Mouse (Mus musculus): ENCODE measurements around the gene Tex19.2. TPM values are rescaled to one million over a fixed set of nuclear protein-coding genes. Genes with fewer than 3 reads are reported as not detected.

The Tex19.2 gene
- polyA plus RNA-seq, 1 experiment: not detected

DNA sequence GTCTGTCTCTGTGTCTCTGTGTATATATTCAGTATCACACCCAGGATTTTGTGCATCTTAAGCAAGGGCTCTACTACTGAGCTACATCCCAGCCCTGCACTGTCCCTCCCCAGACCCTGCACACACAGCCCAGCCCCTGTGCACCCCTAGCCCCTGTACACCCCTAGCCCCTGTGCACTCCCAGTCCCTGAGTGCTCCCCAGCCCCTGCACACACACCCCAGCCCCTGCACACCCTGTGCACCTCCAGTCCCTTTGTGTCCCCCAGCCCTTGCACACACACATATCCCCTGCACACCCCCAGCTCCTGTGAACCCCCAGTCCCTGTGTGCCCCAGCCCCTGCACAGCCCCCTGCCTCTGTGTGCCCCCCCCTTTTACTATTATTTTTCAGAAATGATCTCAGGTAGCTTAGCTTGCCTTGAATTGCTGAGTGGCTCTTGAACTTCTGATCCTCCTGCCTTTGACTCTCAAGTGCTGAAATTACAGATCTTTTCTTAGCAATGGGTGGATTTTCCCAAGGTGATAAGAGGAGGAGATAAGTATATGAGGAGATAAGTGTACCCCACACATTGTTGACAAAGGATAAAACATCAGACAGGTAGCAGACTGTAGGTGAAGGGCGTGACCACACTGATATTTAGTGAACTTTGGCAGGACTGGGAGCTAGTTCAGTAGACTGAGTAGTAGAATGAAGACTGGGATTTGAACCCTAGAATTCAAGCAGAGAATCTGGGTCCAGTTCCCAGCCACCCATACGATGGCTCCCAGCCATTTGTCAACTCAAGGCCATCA, 28.5 kb downstream of the Tex19.2 start:
- DNase-seq: no peak
- H3K27ac ChIP-seq (ENCODE audit: insufficient read depth, low read length): no peak overlapping the region
- no peak overlapping the region for H3K4me3 ChIP-seq (replicated peaks; ENCODE audit: insufficient read depth, low read depth, low read length)
- no peak for TF ChIP-seq POLR2A (IDR thresholded peaks at IDR 0.05; ENCODE audit: borderline replicate concordance, insufficient read depth, low read length)
- TF ChIP-seq CTCF (IDR thresholded peaks at IDR 0.05; ENCODE audit: borderline replicate concordance, insufficient read depth, low read depth, low read length): no peak
- WGBS: 93% methylated on average over 2 of the region's 2 CpGs
- H3K27me3 ChIP-seq (ENCODE audit: control insufficient read depth, insufficient read depth, low read length): no peaks in the 10 kb centered on the region
- H3K4me1 ChIP-seq (ENCODE audit: control insufficient read depth, insufficient read depth, low read length): no peaks in the 10 kb centered on the region

DNA sequence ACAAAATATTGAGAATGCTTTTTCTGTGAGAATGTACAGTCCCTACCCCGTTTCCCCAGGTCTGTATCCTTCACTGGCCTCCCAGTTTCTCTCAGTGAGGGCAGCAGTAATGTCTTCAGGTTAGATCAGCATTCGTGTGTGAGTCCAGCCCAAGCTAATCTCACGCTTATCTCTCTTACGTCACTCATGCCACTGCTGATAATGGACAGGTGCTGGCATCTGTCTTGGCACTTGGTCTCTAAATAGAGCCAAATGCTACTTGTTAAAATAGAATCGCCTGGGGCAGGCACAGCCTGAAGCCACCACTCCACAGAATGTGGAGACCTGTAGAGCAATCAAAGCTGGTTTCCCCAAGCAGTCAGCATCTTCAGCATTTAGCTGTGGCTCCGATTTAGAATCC, 29.5 kb downstream of the Tex19.2 start:
- no peaks in the 10 kb centered on the region for H3K27me3 ChIP-seq (ENCODE audit: control insufficient read depth, insufficient read depth, low read length)
- WGBS: 59% methylated on average over 6 of the region's 6 CpGs
- no peaks in the 10 kb centered on the region for H3K4me1 ChIP-seq (ENCODE audit: control insufficient read depth, insufficient read depth, low read length)
- H3K4me3 ChIP-seq (replicated peaks; ENCODE audit: insufficient read depth, low read depth, low read length): no peak overlapping the region
- no peak for DNase-seq
- TF ChIP-seq POLR2A (IDR thresholded peaks at IDR 0.05; ENCODE audit: borderline replicate concordance, insufficient read depth, low read length) (no peak), CTCF (IDR thresholded peaks at IDR 0.05; ENCODE audit: borderline replicate concordance, insufficient read depth, low read depth, low read length) (no peak)
- H3K27ac ChIP-seq (ENCODE audit: insufficient read depth, low read length): no peak overlapping the region

DNA sequence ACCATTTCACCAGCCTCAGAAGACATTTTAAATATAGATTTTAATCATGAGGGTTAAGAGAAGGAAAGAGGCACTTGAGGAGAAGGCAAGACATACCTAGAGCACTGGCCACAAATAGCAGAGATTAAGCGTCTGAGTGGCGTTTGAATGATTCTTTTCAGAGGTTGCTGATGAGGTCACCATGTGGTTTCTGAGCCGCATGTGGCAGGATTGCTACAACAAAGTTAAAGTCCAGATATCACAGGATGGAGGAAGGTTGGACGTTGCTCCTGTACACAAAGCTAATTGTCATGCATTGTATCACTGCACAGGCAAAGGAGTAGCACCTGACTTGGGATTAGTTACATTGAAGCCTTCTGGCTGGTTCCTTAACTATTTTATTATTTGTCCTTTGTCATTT, 32.2 kb downstream of the Tex19.2 start:
- Histone ChIP-seq H3K4me1 (ENCODE audit: control insufficient read depth, insufficient read depth, low read length) (no peaks in the 10 kb centered on the region), H3K27ac (ENCODE audit: insufficient read depth, low read length) (no peak overlapping the region), H3K27me3 (ENCODE audit: control insufficient read depth, insufficient read depth, low read length) (no peaks in the 10 kb centered on the region), H3K4me3 (replicated peaks; ENCODE audit: insufficient read depth, low read depth, low read length) (no peak overlapping the region)
- TF ChIP-seq CTCF (IDR thresholded peaks at IDR 0.05; ENCODE audit: borderline replicate concordance, insufficient read depth, low read depth, low read length): no peak
- TF ChIP-seq POLR2A (IDR thresholded peaks at IDR 0.05; ENCODE audit: borderline replicate concordance, insufficient read depth, low read length): no peak
- no peak for DNase-seq
- 75% methylated on average over 4 of the region's 4 CpGs for WGBS

DNA sequence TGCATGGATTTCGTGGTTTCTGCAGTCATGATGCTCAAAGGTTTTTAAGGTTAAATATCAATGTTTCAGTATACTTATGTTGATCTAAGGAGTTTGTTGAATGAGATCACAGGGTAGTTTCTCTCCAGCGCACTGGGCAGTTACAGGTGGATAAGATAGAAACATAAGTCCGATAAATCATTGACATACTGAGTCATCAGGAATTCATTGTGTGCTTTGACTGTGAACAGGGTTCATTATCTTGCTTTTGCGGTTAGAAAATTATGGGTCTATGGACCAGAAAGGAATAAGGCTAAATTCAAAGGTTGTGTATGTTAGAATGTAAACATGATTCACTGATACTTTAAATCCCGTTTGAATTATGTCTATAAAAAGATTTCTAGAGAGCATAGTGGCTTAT, 33.3 kb downstream of the Tex19.2 start:
- TF ChIP-seq CTCF (IDR thresholded peaks at IDR 0.05; ENCODE audit: borderline replicate concordance, insufficient read depth, low read depth, low read length) (no peak), POLR2A (IDR thresholded peaks at IDR 0.05; ENCODE audit: borderline replicate concordance, insufficient read depth, low read length) (no peak)
- WGBS: 82% methylated on average over 5 of the region's 5 CpGs
- H3K27me3 ChIP-seq (ENCODE audit: control insufficient read depth, insufficient read depth, low read length): no peaks in the 10 kb centered on the region
- DNase-seq: no peak
- no peak overlapping the region for H3K4me3 ChIP-seq (replicated peaks; ENCODE audit: insufficient read depth, low read depth, low read length)
- H3K4me1 ChIP-seq (ENCODE audit: control insufficient read depth, insufficient read depth, low read length): no peaks in the 10 kb centered on the region
- H3K27ac ChIP-seq (ENCODE audit: insufficient read depth, low read length): no peak overlapping the region

DNA sequence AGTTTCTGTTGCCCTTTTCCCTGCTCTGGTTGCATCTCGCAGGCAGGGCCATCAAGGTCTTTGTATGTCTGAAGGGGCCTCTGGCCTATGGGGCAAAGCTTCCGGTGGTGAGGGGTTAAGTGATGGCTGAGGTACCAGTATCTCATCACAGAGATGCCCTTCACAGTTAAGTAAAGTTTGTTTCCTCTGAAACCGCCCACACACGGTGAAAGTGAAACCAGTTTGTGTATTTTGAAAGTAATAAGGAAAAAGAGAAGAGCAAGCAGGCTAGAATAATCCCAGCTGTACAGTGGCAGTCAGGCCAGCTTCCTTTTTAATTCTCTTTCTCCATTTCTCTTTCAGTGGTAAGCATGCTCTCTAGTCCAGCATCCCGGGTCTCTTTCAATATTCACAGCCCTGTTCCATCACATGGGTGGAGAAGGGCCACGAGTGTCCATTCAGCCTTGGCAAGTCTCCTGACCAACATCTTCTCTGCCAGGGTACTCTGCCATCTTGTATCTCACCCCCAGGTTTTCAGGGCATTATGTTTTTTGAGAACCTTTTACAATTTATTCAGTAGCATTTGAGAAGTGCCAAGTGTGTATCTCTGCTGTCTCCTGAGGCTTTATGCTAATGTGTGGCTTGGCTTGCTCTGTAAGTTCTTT, 35.5 kb downstream of the Tex19.2 start:
- TF ChIP-seq CTCF (IDR thresholded peaks at IDR 0.05; ENCODE audit: borderline replicate concordance, insufficient read depth, low read depth, low read length): no peak
- TF ChIP-seq POLR2A (IDR thresholded peaks at IDR 0.05; ENCODE audit: borderline replicate concordance, insufficient read depth, low read length): no peak
- Histone ChIP-seq H3K27me3 (ENCODE audit: control insufficient read depth, insufficient read depth, low read length) (no peaks in the 10 kb centered on the region), H3K4me3 (replicated peaks; ENCODE audit: insufficient read depth, low read depth, low read length) (no peak overlapping the region), H3K4me1 (ENCODE audit: control insufficient read depth, insufficient read depth, low read length) (no peaks in the 10 kb centered on the region), H3K27ac (ENCODE audit: insufficient read depth, low read length) (no peak overlapping the region)
- no peak for DNase-seq
- WGBS: 68% methylated on average over 6 of the region's 6 CpGs

DNA sequence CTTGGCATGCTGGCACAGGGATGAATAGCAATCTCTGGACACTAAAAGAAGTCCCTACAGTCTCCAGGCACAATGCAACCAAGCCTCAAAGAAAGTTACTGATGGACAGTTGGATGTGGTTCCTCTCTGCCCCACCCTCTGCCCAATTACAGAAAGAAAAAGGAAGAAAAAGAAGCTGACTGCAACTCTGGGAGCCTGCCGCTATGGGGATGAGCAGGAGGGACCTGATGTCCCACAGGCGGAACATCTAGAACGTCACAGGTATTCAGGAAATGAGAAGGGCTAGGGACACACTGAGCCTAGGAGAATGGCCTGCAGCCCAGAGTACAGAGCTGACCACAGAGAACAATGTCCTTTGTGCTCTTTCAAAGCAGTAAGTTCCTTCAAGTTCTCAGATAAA, 36.2 kb downstream of the Tex19.2 start:
- Histone ChIP-seq H3K4me3 (replicated peaks; ENCODE audit: insufficient read depth, low read depth, low read length) (no peak overlapping the region), H3K4me1 (ENCODE audit: control insufficient read depth, insufficient read depth, low read length) (no peaks in the 10 kb centered on the region), H3K27ac (ENCODE audit: insufficient read depth, low read length) (no peak overlapping the region), H3K27me3 (ENCODE audit: control insufficient read depth, insufficient read depth, low read length) (no peaks in the 10 kb centered on the region)
- WGBS: 81% methylated on average over 3 of the region's 3 CpGs
- TF ChIP-seq CTCF (IDR thresholded peaks at IDR 0.05; ENCODE audit: borderline replicate concordance, insufficient read depth, low read depth, low read length) (no peak), POLR2A (IDR thresholded peaks at IDR 0.05; ENCODE audit: borderline replicate concordance, insufficient read depth, low read length) (no peak)
- no peak for DNase-seq

DNA sequence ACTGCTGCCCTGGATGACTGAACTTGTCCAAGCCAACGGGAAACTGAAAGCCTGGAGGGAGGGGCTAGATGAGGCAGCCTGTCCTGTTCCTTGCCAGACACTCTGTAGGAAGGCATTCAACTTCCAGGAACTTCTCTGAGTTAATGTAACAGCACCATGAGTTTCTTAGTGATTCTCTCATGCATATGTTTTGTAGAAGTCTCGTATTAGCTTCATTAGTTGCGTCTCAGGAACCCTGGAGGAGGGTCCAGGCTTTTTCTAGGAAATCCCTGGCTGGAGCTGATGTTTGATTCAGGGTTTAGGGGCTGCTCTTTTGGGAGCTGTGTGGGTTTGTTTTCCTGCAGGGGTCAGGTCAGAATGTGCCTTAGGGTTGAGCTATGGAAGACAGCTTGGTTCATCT, 37.4 kb downstream of the Tex19.2 start, which contains the start of gene Sectm1a:
Sectm1a (minus strand) TSS at position 101 of the 400 bp plus-strand sequence.
- 65% methylated on average over 3 of the region's 3 CpGs for WGBS
- no peaks in the 10 kb centered on the region for H3K27me3 ChIP-seq (ENCODE audit: control insufficient read depth, insufficient read depth, low read length)
- no peak within 1 kb of the TSS for H3K27ac ChIP-seq (ENCODE audit: insufficient read depth, low read length)

DNA sequence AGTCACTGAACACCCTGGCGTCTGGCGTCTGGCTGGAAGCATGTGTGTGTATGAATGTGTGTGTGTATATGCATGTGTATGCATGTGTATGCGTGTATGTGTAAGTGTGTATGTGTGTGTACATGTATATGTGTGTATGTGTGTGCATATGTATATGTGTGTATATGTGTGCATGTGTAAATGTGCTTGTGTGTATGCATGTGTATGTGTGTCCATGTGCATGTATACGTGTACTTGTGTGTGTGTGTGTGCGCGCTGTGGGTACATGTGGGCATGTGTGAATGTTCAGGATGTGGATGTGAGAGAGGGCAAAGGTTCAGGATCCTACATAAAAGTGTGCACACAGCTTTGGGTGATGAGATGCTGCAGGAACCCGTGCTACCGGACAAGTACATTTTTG, 38.1 kb downstream of the Tex19.2 start:
- TF ChIP-seq CTCF (IDR thresholded peaks at IDR 0.05; ENCODE audit: borderline replicate concordance, insufficient read depth, low read depth, low read length) (no peak), POLR2A (IDR thresholded peaks at IDR 0.05; ENCODE audit: borderline replicate concordance, insufficient read depth, low read length) (no peak)
- Histone ChIP-seq H3K27ac (ENCODE audit: insufficient read depth, low read length) (no peak overlapping the region), H3K4me3 (replicated peaks; ENCODE audit: insufficient read depth, low read depth, low read length) (no peak overlapping the region), H3K4me1 (ENCODE audit: control insufficient read depth, insufficient read depth, low read length) (no peaks in the 10 kb centered on the region), H3K27me3 (ENCODE audit: control insufficient read depth, insufficient read depth, low read length) (no peaks in the 10 kb centered on the region)
- 91% methylated on average over 8 of the region's 8 CpGs for WGBS
- DNase-seq: no peak

More for the DNA sequence above, 37.4 kb downstream of the Tex19.2 start, which contains the start of gene Sectm1a:
- no peak within 1 kb of the TSS for H3K4me3 ChIP-seq (replicated peaks; ENCODE audit: insufficient read depth, low read depth, low read length)
- no peak for DNase-seq
- TF ChIP-seq CTCF (IDR thresholded peaks at IDR 0.05; ENCODE audit: borderline replicate concordance, insufficient read depth, low read depth, low read length) (no peak), POLR2A (IDR thresholded peaks at IDR 0.05; ENCODE audit: borderline replicate concordance, insufficient read depth, low read length) (no peak)
- no peaks in the 10 kb centered on the region for H3K4me1 ChIP-seq (ENCODE audit: control insufficient read depth, insufficient read depth, low read length)
